8 mouse cellular contexts compared by ENCODE assay signal in the genomic region with DNA sequence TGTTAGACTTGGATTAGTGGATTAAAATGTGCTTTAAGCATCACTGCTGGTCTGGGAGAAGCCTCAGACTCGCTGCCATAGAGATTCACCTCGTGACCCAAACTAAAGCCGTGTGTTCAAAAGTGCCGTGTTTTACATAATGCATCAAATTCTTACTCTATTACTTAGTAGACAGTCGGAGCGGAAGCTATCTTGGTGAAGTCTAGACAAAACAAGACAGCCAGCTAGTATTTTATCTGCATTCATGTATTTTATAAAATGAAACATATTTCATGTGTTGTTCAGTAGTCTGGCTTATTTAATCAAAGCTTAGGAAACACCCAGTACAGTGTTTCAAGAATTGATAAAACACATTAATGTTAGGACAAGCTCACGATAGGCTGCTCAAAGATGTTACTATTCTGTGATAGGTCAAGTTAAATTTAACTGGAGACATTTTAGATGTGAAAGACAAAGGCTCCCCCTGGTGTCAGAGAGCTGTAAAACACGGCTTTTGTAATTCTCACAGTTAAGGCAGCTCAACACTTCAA. TPM values are rescaled to one million over a fixed set of nuclear protein-coding genes. Genes with fewer than 3 reads are reported as not detected.
DNase-seq lines count a peak whose midpoint lies in the region; ATAC-seq lines count a peak whose summit lies in the region.

Gene Mttp (minus strand): TSS at position 327 of the 530 bp plus-strand sequence.

- peaks cover 12% of the 10 kb centered on the region for H3K4me1 ChIP-seq in megakaryocyte, embryonic 14.5 days

- no peaks in the 10 kb centered on the region for H3K9me3 ChIP-seq in megakaryocyte, embryonic 14.5 days

- H3K36me3 ChIP-seq in megakaryocyte, embryonic 14.5 days (replicated peaks; ENCODE audit: low read length) = peaks cover 23% of the 10 kb centered on the region

- peak; percentile 59 for ATAC-seq in common myeloid progenitor, adult 5-6 weeks (replicated peaks; ENCODE audit: low read depth, poor library complexity, severe bottlenecking)

- peak within 1 kb of the TSS; percentile 99 for H3K4me3 ChIP-seq in megakaryocyte, embryonic 14.5 days (replicated peaks)

- DNase-seq in adrenal gland, adult 18-20 months (ENCODE audit: low spot score in 2 of 2) = peak; percentile 51 to 60
- peak; percentile 88 for DNase-seq in gastrocnemius, adult 18-20 months (ENCODE audit: low spot score)
- DNase-seq in induced T-regulatory cell, adult 2 months (ENCODE audit: low read depth) = peak; percentile 95
- peak; percentile 55 to 61 for DNase-seq in left cerebral cortex, adult 8-10 months (ENCODE audit: low spot score in 2 of 2)
- peak; percentile 89 to 91 for DNase-seq in right cerebral cortex, adult 2 months (ENCODE audit: low spot score in 2 of 2)
- peak; percentile 50 to 77 for DNase-seq in urinary bladder, postnatal 4 days (ENCODE audit: low spot score in 2 of 2)

- H3K27me3 ChIP-seq in megakaryocyte, embryonic 14.5 days (replicated peaks) = no peaks in the 10 kb centered on the region

RNA-seq across cellular contexts. Expression of gene Mttp, which starts in this region (rescaled TPM):
- total RNA-seq in adrenal gland, adult 18-20 months (2021) = 10 to 100 TPM in 1 of 2 experiments, 1 to 10 TPM in 1; 3.7 to 10.4 TPM
- 1.2 and 4.3 TPM in 2 replicates for total RNA-seq in common myeloid progenitor, adult 5-6 weeks (2017)
- total RNA-seq in gastrocnemius, adult 18-20 months (2021) = 1 to 10 TPM; 1.6 to 1.7 TPM
- total RNA-seq in left cerebral cortex, adult 8-10 months (2022) = 1 to 10 TPM; 7.3 to 7.8 (median 7.8) TPM
- 0.41 TPM in 1 of 2 replicates, not detected in the other for polyA plus RNA-seq in megakaryocyte, embryonic 14.5 days (2012; ENCODE audit: insufficient read depth, low replicate concordance)

Comparison
In these comparisons a context has a peak if more than half of its experiments do, and no peak if none do; other contexts are left out.
1. Peak in every context shown above with its lines: DNase-seq, ATAC-seq and H3K4me3 ChIP-seq.